ENCODE assay signal across 8 mouse cellular contexts in genomic region chr10:80589879-80590854, GRCm38 (mm10). TPM values are rescaled to one million over a fixed set of nuclear protein-coding genes. Genes with fewer than 3 reads are reported as not detected.
DNase-seq lines count a peak whose midpoint lies in the region; ATAC-seq and TF ChIP-seq lines count a peak whose summit lies in the region.

Abhd17a (minus strand) TSS chr10:80590341.

- peak; percentile 92 for TF ChIP-seq POLR2A in testis, adult 2 months (IDR thresholded peaks at IDR 0.05; ENCODE audit: control insufficient read depth, low read depth, low read length)

- WGBS in forebrain, embryonic 12.5 days = under 1% methylated on average over 73 of the region's 73 CpGs
- WGBS in heart, postnatal 0 days = under 1% methylated on average over 71 of the region's 73 CpGs
- under 1% methylated on average over 73 of the region's 73 CpGs for WGBS in liver, embryonic 16.5 days (ENCODE audit: insufficient replicate concordance)
- under 1% methylated on average over 62 of the region's 73 CpGs for WGBS in neural tube, embryonic 13.5 days

- no peak for TF ChIP-seq EP300 in heart, postnatal 0 days (IDR thresholded peaks at IDR 0.05; ENCODE audit: low read depth)

- peak within 1 kb of the TSS; percentile 93 for H3K4me3 ChIP-seq in E14TG2a.4 (replicated peaks; ENCODE audit: low read length)
- peak within 1 kb of the TSS; percentile 88 for H3K4me3 ChIP-seq in forebrain, embryonic 12.5 days (replicated peaks)
- peak within 1 kb of the TSS; percentile 80 for H3K4me3 ChIP-seq in heart, postnatal 0 days (ENCODE audit: low read depth, low read length)
- peak within 1 kb of the TSS; percentile 97 for H3K4me3 ChIP-seq in liver, embryonic 16.5 days (ENCODE audit: low read depth, low read length)
- H3K4me3 ChIP-seq in neural tube, embryonic 13.5 days = peak within 1 kb of the TSS; percentile 97
- peak within 1 kb of the TSS; percentile 93 for H3K4me3 ChIP-seq in testis, adult 2 months (ENCODE audit: control insufficient read depth, low read depth, low read length)

- peak within 1 kb of the TSS; percentile 98 for H3K4me2 ChIP-seq in forebrain, embryonic 12.5 days
- H3K4me2 ChIP-seq in heart, postnatal 0 days (ENCODE audit: low read depth, low read length) = peak within 1 kb of the TSS; percentile 97
- peak within 1 kb of the TSS; percentile 92 for H3K4me2 ChIP-seq in liver, embryonic 16.5 days (ENCODE audit: low read depth, low read length)
- H3K4me2 ChIP-seq in neural tube, embryonic 13.5 days = peak within 1 kb of the TSS; percentile 99

- H3K27ac ChIP-seq in forebrain, embryonic 12.5 days = peak within 1 kb of the TSS; percentile 37; the same call in 1 of the 2 replicates
- H3K27ac ChIP-seq in heart, postnatal 0 days (ENCODE audit: low read depth) = peak within 1 kb of the TSS; percentile 76
- peak within 1 kb of the TSS; percentile 73 for H3K27ac ChIP-seq in liver, embryonic 16.5 days (ENCODE audit: low read length)
- H3K27ac ChIP-seq in neural tube, embryonic 13.5 days (replicated peaks) = peak within 1 kb of the TSS; percentile 61
- peak within 1 kb of the TSS; percentile 83 for H3K27ac ChIP-seq in testis, adult 2 months (ENCODE audit: control insufficient read depth, insufficient read depth, low read depth, low read length)

- H3K27me3 ChIP-seq in E14TG2a.4 (ENCODE audit: insufficient read depth, low read length) = no peaks in the 10 kb centered on the region
- no peaks in the 10 kb centered on the region for H3K27me3 ChIP-seq in forebrain, embryonic 12.5 days
- no peaks in the 10 kb centered on the region for H3K27me3 ChIP-seq in heart, postnatal 0 days (ENCODE audit: control insufficient read depth, insufficient read depth, low read length)
- H3K27me3 ChIP-seq in liver, embryonic 16.5 days (ENCODE audit: control insufficient read depth, insufficient read depth, low read depth, low read length) = no peaks in the 10 kb centered on the region
- no peaks in the 10 kb centered on the region for H3K27me3 ChIP-seq in neural tube, embryonic 13.5 days
- no peaks in the 10 kb centered on the region for H3K27me3 ChIP-seq in testis, adult 2 months (ENCODE audit: control insufficient read depth, insufficient read depth, low read length)

- H3K4me1 ChIP-seq in E14TG2a.4 (replicated peaks; ENCODE audit: low read depth, low read length) = peaks cover 59% of the 10 kb centered on the region
- H3K4me1 ChIP-seq in forebrain, embryonic 12.5 days = peaks cover 25% of the 10 kb centered on the region
- H3K4me1 ChIP-seq in heart, postnatal 0 days (ENCODE audit: control insufficient read depth, insufficient read depth) = peaks cover 17% of the 10 kb centered on the region
- peaks cover 36% of the 10 kb centered on the region for H3K4me1 ChIP-seq in liver, embryonic 16.5 days (ENCODE audit: control insufficient read depth, low read depth, low read length)
- peaks cover 38% of the 10 kb centered on the region for H3K4me1 ChIP-seq in neural tube, embryonic 13.5 days (replicated peaks)
- H3K4me1 ChIP-seq in testis, adult 2 months (ENCODE audit: control insufficient read depth, insufficient read depth, low read length) = peaks cover 25% of the 10 kb centered on the region

- DNase-seq in c-Kit-positive CD71-positive TER-119-positive erythroid progenitor cells, embryonic 14.5 days (ENCODE audit: low spot score) = peak; percentile 98
- peak; percentile 98 for DNase-seq in heart, postnatal 0 days (ENCODE audit: low spot score)
- DNase-seq in kidney, postnatal 4 days = peak; percentile 99

- H3K36me3 ChIP-seq in E14TG2a.4 (ENCODE audit: insufficient read depth, low read length) = peaks cover 12% of the 10 kb centered on the region
- peaks cover 15% of the 10 kb centered on the region for H3K36me3 ChIP-seq in forebrain, embryonic 12.5 days (replicated peaks)
- peaks cover 5% of the 10 kb centered on the region; the same call in 1 of the 2 replicates for H3K36me3 ChIP-seq in heart, postnatal 0 days (replicated peaks; ENCODE audit: control insufficient read depth, insufficient read depth, low read length)
- H3K36me3 ChIP-seq in liver, embryonic 16.5 days (ENCODE audit: control insufficient read depth, insufficient read depth) = peaks cover 5% of the 10 kb centered on the region
- peaks cover 16% of the 10 kb centered on the region; the same call in 1 of the 2 replicates for H3K36me3 ChIP-seq in neural tube, embryonic 13.5 days
- H3K36me3 ChIP-seq in testis, adult 2 months (ENCODE audit: control insufficient read depth, insufficient read depth, low read length) = no peaks in the 10 kb centered on the region

- H3K9me3 ChIP-seq in E14TG2a.4 (ENCODE audit: low read length) = no peaks in the 10 kb centered on the region
- no peaks in the 10 kb centered on the region for H3K9me3 ChIP-seq in forebrain, embryonic 12.5 days
- H3K9me3 ChIP-seq in heart, postnatal 0 days (replicated peaks; ENCODE audit: control insufficient read depth, low read length) = no peaks in the 10 kb centered on the region
- no peaks in the 10 kb centered on the region for H3K9me3 ChIP-seq in liver, embryonic 16.5 days (replicated peaks; ENCODE audit: control insufficient read depth, low read length)
- no peaks in the 10 kb centered on the region for H3K9me3 ChIP-seq in neural tube, embryonic 13.5 days

- no peak for TF ChIP-seq CTCF in E14TG2a.4 (conservative IDR thresholded peaks at IDR 0.05; ENCODE audit: low read length)
- no peak for TF ChIP-seq CTCF in heart, postnatal 0 days (IDR thresholded peaks at IDR 0.05; ENCODE audit: low read depth)
- TF ChIP-seq CTCF in testis, adult 2 months (IDR thresholded peaks at IDR 0.05; ENCODE audit: control insufficient read depth, insufficient read depth, insufficient replicate concordance, low read depth, low read length) = no peak

- H3K9ac ChIP-seq in forebrain, embryonic 12.5 days = peak within 1 kb of the TSS; percentile 86
- H3K9ac ChIP-seq in heart, postnatal 0 days (replicated peaks; ENCODE audit: low read depth, low read length) = peak within 1 kb of the TSS; percentile 93
- peak within 1 kb of the TSS; percentile 97 for H3K9ac ChIP-seq in liver, embryonic 16.5 days (ENCODE audit: low read depth, low read length)
- H3K9ac ChIP-seq in neural tube, embryonic 13.5 days = peak within 1 kb of the TSS; percentile 94

- peak; percentile 97 for ATAC-seq in forebrain, embryonic 12.5 days (ENCODE audit: low FRiP score)
- peak; percentile 96 for ATAC-seq in heart, postnatal 0 days (ENCODE audit: insufficient read depth, low read depth)
- ATAC-seq in liver, embryonic 16.5 days (ENCODE audit: low read depth) = peak; percentile 96
- ATAC-seq in neural tube, embryonic 13.5 days (ENCODE audit: low read depth) = peak; percentile 95

RNA-seq across cellular contexts. Expression of gene Abhd17a, which starts in this region (rescaled TPM):
- 84.2 and 89.6 TPM in 2 replicates for polyA plus RNA-seq in forebrain, embryonic 12.5 days (2016; fragmentation: Nextera tagmentation; extraction: Ambion mirVana)
- total RNA-seq in heart, postnatal 0 days (2014; rRNA removed; ENCODE audit: low replicate concordance) = 194 and 462 TPM in 2 replicates
- 88.2 and 88.6 TPM in 2 replicates for polyA plus RNA-seq in heart, postnatal 0 days (2015; fragmentation: Nextera tagmentation; extraction: Ambion mirVana)
- 31.4 and 35.9 TPM in 2 replicates for polyA plus RNA-seq in liver, embryonic 16.5 days (2015; fragmentation: Nextera tagmentation; extraction: Ambion mirVana)
- 108 and 123 TPM in 2 replicates for polyA plus RNA-seq in neural tube, embryonic 13.5 days (2015; fragmentation: Nextera tagmentation; extraction: Ambion mirVana)
- polyA plus RNA-seq in testis, adult 2 months (2012; rRNA removed) = 246 and 291 TPM in 2 replicates

Comparison
In these comparisons a context has a peak if more than half of its experiments do, and no peak if none do; other contexts are left out.
1. Peak in every context shown above with its lines: DNase-seq, ATAC-seq, H3K4me3 ChIP-seq and H3K27ac ChIP-seq.